Mouse (Mus musculus): ENCODE data around the gene Tpt1. TPM values are rescaled to one million over a fixed set of nuclear protein-coding genes. Genes with fewer than 3 reads are reported as not detected.

Tpt1 gene
- 698 and 751 TPM in 2 replicates for total RNA-seq (2012; rRNA removed)
- total RNA-seq (2014; rRNA removed), result 1,876 and 2,057 TPM in 2 replicates
- polyA plus RNA-seq (2012; ENCODE audit: insufficient read length, low read depth), result 1,607 and 1,716 TPM in 2 replicates

- in situ Hi-C loops (cut with MboI; ENCODE audit: low pct_ligation_motif_present, low pct_unique_long_range_greater_than_20kb, low sequenced_read_pairs), result no loop called here
- peak; percentile 94 for DNase-seq (ENCODE audit: extremely low read depth)
- peak within 1 kb of the TSS; percentile 96 for H3K9ac ChIP-seq (ENCODE audit: insufficient read depth, low read depth)
- peaks cover 32 to 38% of the 10 kb centered on the region in 2 experiments for H3K36me3 ChIP-seq (replicated peaks in 1 of 2; ENCODE audit: control insufficient read depth in 1 of 2, insufficient read depth in 1 of 2, low read length in 1 of 2)
- peak within 1 kb of the TSS; percentile 89 for H3K4me2 ChIP-seq (ENCODE audit: insufficient read depth, low read depth, poor library complexity, severe bottlenecking)
- TF ChIP-seq MAFK (IDR thresholded peaks at IDR 0.05; ENCODE audit: insufficient replicate concordance, low read length), result no peak
- TF ChIP-seq JUND (conservative IDR thresholded peaks at IDR 0.05; ENCODE audit: low read depth, low read length), result no peak
- no peak for TF ChIP-seq CTCF (conservative IDR thresholded peaks at IDR 0.05 in 1 of 2, IDR thresholded peaks at IDR 0.05 in 1 of 2; ENCODE audit: low read depth in 2 of 2, low read length in 2 of 2)
- TF ChIP-seq KAT2A (IDR thresholded peaks at IDR 0.05; ENCODE audit: insufficient replicate concordance, low read length), result peak; percentile 71; the same call in 1 of the 2 replicates
- peak; percentile 33; the same call in 1 of the 2 replicates for TF ChIP-seq UBTF (IDR thresholded peaks at IDR 0.05; ENCODE audit: low read depth, low read length)
- TF ChIP-seq MYC (IDR thresholded peaks at IDR 0.05; ENCODE audit: low read depth, low read length), result no peak; the same call in 1 of the 2 replicates
- peak; percentile 56; the same call in 1 of the 2 replicates for TF ChIP-seq CHD2 (IDR thresholded peaks at IDR 0.05; ENCODE audit: low read length)
- no peak for TF ChIP-seq E2F4 (IDR thresholded peaks at IDR 0.05; ENCODE audit: insufficient replicate concordance, low read depth, low read length)
- TF ChIP-seq BHLHE40 (IDR thresholded peaks at IDR 0.05; ENCODE audit: low read depth, low read length), result peak; percentile 33
- TF ChIP-seq ZC3H11A (IDR thresholded peaks at IDR 0.05; ENCODE audit: low read depth, low read length), result no peak
- peak; percentile 95 for TF ChIP-seq POLR2AphosphoS2 (IDR thresholded peaks at IDR 0.05; ENCODE audit: low read depth, low read length)
- TF ChIP-seq USF2 (conservative IDR thresholded peaks at IDR 0.05; ENCODE audit: low read depth, low read length), result no peak
- no peak for TF ChIP-seq ZKSCAN1 (IDR thresholded peaks at IDR 0.05; ENCODE audit: borderline replicate concordance, low read depth, low read length)
- no peak for TF ChIP-seq IRF4 (IDR thresholded peaks at IDR 0.05; ENCODE audit: low read depth, low read length)
- TF ChIP-seq USF1 (IDR thresholded peaks at IDR 0.05; ENCODE audit: low read depth, low read length), result no peak
- TF ChIP-seq ELF1 (IDR thresholded peaks at IDR 0.05; ENCODE audit: low read depth, low read length), result peak; percentile 79
- no peak for TF ChIP-seq SMC3 (IDR thresholded peaks at IDR 0.05; ENCODE audit: low read depth, low read length)
- TF ChIP-seq CHD1 (IDR thresholded peaks at IDR 0.05; ENCODE audit: low read depth, low read length), result no peak
- peak; percentile 78 for TF ChIP-seq HCFC1 (IDR thresholded peaks at IDR 0.05; ENCODE audit: low read depth, low read length)
- TF ChIP-seq TBP (conservative IDR thresholded peaks at IDR 0.05; ENCODE audit: low read depth, low read length), result peak; percentile 77
- peak; percentile 68 for TF ChIP-seq TCF12 (IDR thresholded peaks at IDR 0.05; ENCODE audit: low read depth, low read length)
- TF ChIP-seq ETS1 (conservative IDR thresholded peaks at IDR 0.05; ENCODE audit: low read depth, low read length), result peak; percentile 66
- peak; percentile 95 for TF ChIP-seq ZMIZ1 (IDR thresholded peaks at IDR 0.05; ENCODE audit: low read depth, low read length)
- no peak for TF ChIP-seq JUN (IDR thresholded peaks at IDR 0.05; ENCODE audit: insufficient read depth, low read depth, low read length)
- peak; percentile 88 for TF ChIP-seq NELFE (IDR thresholded peaks at IDR 0.05; ENCODE audit: low read depth, low read length)
- TF ChIP-seq SIN3A (IDR thresholded peaks at IDR 0.05; ENCODE audit: low read length), result no peak; the same call in none of the 2 replicates
- no peak for TF ChIP-seq RCOR1 (conservative IDR thresholded peaks at IDR 0.05; ENCODE audit: low read depth, low read length)
- no peak for TF ChIP-seq PAX5 (IDR thresholded peaks at IDR 0.05; ENCODE audit: low read length)
- peak; percentile 86 for TF ChIP-seq POLR2A (IDR thresholded peaks at IDR 0.05; ENCODE audit: low read depth, low read length)
- peak; percentile 53 for TF ChIP-seq MXI1 (IDR thresholded peaks at IDR 0.05; ENCODE audit: low read depth, low read length)
- TF ChIP-seq EP300 (IDR thresholded peaks at IDR 0.05; ENCODE audit: low read length), result no peak
- peak; percentile 66 for TF ChIP-seq MAZ (IDR thresholded peaks at IDR 0.05; ENCODE audit: low read depth, low read length)
- TF ChIP-seq MEF2A (IDR thresholded peaks at IDR 0.05; ENCODE audit: borderline replicate concordance, low read depth, low read length), result peak; percentile 50
- TF ChIP-seq MAX (IDR thresholded peaks at IDR 0.05; ENCODE audit: low read length), result peak; percentile 68; the same call in 1 of the 2 replicates
- TF ChIP-seq RAD21 (IDR thresholded peaks at IDR 0.05; ENCODE audit: low read depth, low read length), result no peak
- TF ChIP-seq GABPA (IDR thresholded peaks at IDR 0.05; ENCODE audit: insufficient replicate concordance, low read depth, low read length), result no peak
- TF ChIP-seq ZNF384 (IDR thresholded peaks at IDR 0.05; ENCODE audit: low read depth, low read length), result no peak
- TF ChIP-seq NRF1 (IDR thresholded peaks at IDR 0.05; ENCODE audit: low read depth, low read length), result peak; percentile 71
- dilution Hi-C loops (cut with MboI; ENCODE audit: extremely low pct_ligation_motif_present, extremely low pct_unique_long_range_greater_than_20kb, low sequenced_read_pairs), result no loop called here
- peaks cover 13% of the 10 kb centered on the region for H3K79me2 ChIP-seq (replicated peaks; ENCODE audit: control insufficient read depth, extremely low read depth, insufficient read depth, poor library complexity, severe bottlenecking)
- H3K4me1 ChIP-seq (ENCODE audit: control insufficient read depth in 1 of 2, insufficient read depth in 2 of 2), result peaks cover 0 to 28% of the 10 kb centered on the region in 2 experiments; a peak in 2 of 4 replicates
- H3K27me3 ChIP-seq (replicated peaks), result no peaks in the 10 kb centered on the region
- peak within 1 kb of the TSS; percentile 56 to 92 (median 89) for H3K4me3 ChIP-seq (replicated peaks in 1 of 3; ENCODE audit: low read depth in 2 of 3, low read length in 2 of 3, poor library complexity in 1 of 3)
- H3K9me3 ChIP-seq (replicated peaks; ENCODE audit: low read length), result no peaks in the 10 kb centered on the region
- H3K27ac ChIP-seq (ENCODE audit: insufficient read depth, low read depth), result peak within 1 kb of the TSS; percentile 83
Observed at GRCm38 (mm10) chr14:75844867-75845697, at the start of gene Tpt1. Gene Tpt1 (plus strand): TSS chr14:75845093.

Data from CH12.LX (cell line).